Mouse (Mus musculus) spleen, adult 2 months (tissue): ENCODE measurements around the gene Slc44a3.

Experiments used
- CTCF ChIP-seq: fragments of 200-500 bp; IDR thresholded peaks from 2 replicates; pipeline ENCODE4 v1.5.1; 2011; ENCODE audit warnings: mild to moderate bottlenecking, inconsistent platforms; ENCODE audit not compliant: insufficient read depth, insufficient read length, insufficient replicate concordance; ENCODE audit errors: extremely low read depth
- POLR2A ChIP-seq: fragments of 200-500 bp; IDR thresholded peaks from 2 replicates; pipeline ENCODE4 v1.6.1; 2011; ENCODE audit warnings: low read depth, low read length, inconsistent platforms

DNA sequence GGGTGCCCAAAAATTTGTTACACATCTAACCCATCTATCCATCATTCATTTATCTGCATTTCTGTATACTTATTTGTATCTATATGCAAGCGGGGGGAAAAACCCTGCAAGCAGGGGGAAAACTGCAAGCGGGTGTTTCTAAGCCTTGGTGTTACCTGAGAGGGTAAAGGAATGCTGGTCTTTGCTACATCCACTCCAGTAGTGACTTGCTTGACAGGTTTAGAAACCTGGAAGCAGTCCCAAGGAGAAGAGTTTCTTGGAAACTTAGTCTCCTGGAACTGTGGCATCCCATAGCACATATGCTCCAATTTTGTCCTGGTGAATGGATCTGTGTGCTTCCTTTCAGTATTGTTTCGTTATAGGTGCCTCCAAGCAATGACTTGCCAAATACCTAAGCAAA is 5.8 kb upstream of the Slc44a3 start:
- TF ChIP-seq POLR2A (no peak), CTCF (no peak)
